Mouse (Mus musculus) kidney, adult 2 months (tissue): ENCODE measurements at regions not wholly inside any gene's neighbourhood (a gene's known extent, or its start where the extent isn't known, plus 50 kb on each side); places are given as distances from the start of the nearest gene placed in this dataset.

Source experiments
- CTCF ChIP-seq: fragments of 200-500 bp; conservative IDR thresholded peaks from 2 replicates; pipeline ENCODE4 v1.5.1; 2011; ENCODE audit warnings: low read depth, mild to moderate bottlenecking, control low read depth, low read length, moderate library complexity, mixed read lengths; ENCODE audit not compliant: insufficient read depth, insufficient read length
- POLR2A ChIP-seq: fragments of 200-500 bp; IDR thresholded peaks from one replicate; pipeline ENCODE4 v1.6.1; 2011; ENCODE audit warnings: low read depth, low read length, control low read depth

GRCm38 (mm10) chr6:52370806-52371360 lies 57.6 kb downstream of the Evx1 start:
- no peak for TF ChIP-seq CTCF
- TF ChIP-seq POLR2A, result no peak
